Mouse (Mus musculus) right cerebral cortex, postnatal 36 days (tissue): ENCODE measurements around the gene Igf1r.

Experiments used
- DNase-seq, 2 experiments: peaks; one replicate each; pipeline ENCODE4 v3.0.0; 2022; ENCODE audit warnings: low spot score in 2 of 2, mixed read lengths in 1 of 2

Gene Igf1r

GRCm38 (mm10) chr7:67952777-67953700 lies at the start of gene Igf1r:
TSS of gene Igf1r (plus strand) at chr7:67952827.
- no peak for DNase-seq

- no peak for DNase-seq
Observed at GRCm38 (mm10) chr7:67906358-67906757, 46.3 kb upstream of the Igf1r start.

GRCm38 (mm10) chr7:67907786-67908400 lies 44.7 kb upstream of the Igf1r start:
- no peak for DNase-seq

GRCm38 (mm10) chr7:67910528-67910927 lies 42.1 kb upstream of the Igf1r start:
- peak in 1 of 2 experiments; percentile 2 for DNase-seq

GRCm38 (mm10) chr7:67910947-67911346 lies 41.7 kb upstream of the Igf1r start:
- DNase-seq = no peak

GRCm38 (mm10) chr7:67911841-67912240 lies 40.8 kb upstream of the Igf1r start:
- no peak for DNase-seq

- no peak for DNase-seq
Observed at GRCm38 (mm10) chr7:67916960-67917359, 35.7 kb upstream of the Igf1r start.

- no peak for DNase-seq
Observed at GRCm38 (mm10) chr7:67917753-67918152, 34.9 kb upstream of the Igf1r start.

GRCm38 (mm10) chr7:67919467-67919866 lies 33.2 kb upstream of the Igf1r start:
- DNase-seq = no peak

GRCm38 (mm10) chr7:67924215-67924614 lies 28.4 kb upstream of the Igf1r start:
- no peak for DNase-seq

GRCm38 (mm10) chr7:67930132-67930531 lies 22.5 kb upstream of the Igf1r start:
- no peak for DNase-seq

- no peak for DNase-seq
Observed at GRCm38 (mm10) chr7:67936801-67937200, 15.8 kb upstream of the Igf1r start.

GRCm38 (mm10) chr7:67943805-67944204 lies 8.8 kb upstream of the Igf1r start:
- DNase-seq = no peak

- DNase-seq = no peak
Observed at GRCm38 (mm10) chr7:67946901-67947300, 5.7 kb upstream of the Igf1r start.

GRCm38 (mm10) chr7:67950346-67950814 lies 2.2 kb upstream of the Igf1r start:
- no peak for DNase-seq

- peak; percentile 65 to 75 for DNase-seq
Observed at GRCm38 (mm10) chr7:67950815-67951531, 1.7 kb upstream of the Igf1r start.

GRCm38 (mm10) chr7:67951532-67952035 lies 1.0 kb upstream of the Igf1r start:
- DNase-seq = peak; percentile 90

GRCm38 (mm10) chr7:67952036-67952681 lies 468 bp upstream of the Igf1r start:
- DNase-seq = peak; percentile 67 to 74

- no peak for DNase-seq
Observed at GRCm38 (mm10) chr7:67953764-67954242, 1.2 kb downstream of the Igf1r start.

GRCm38 (mm10) chr7:67954591-67955185 lies 2.1 kb downstream of the Igf1r start:
- DNase-seq = no peak

- DNase-seq = no peak
Observed at GRCm38 (mm10) chr7:67955276-67955675, 2.6 kb downstream of the Igf1r start.
